Mouse (Mus musculus): ENCODE measurements at regions not wholly inside any gene's neighbourhood (a gene's known extent, or its start where the extent isn't known, plus 50 kb on each side); places are given as distances from the start of the nearest gene placed in this dataset.

GRCm38 (mm10) chr7:52915981-52916380 is 900.5 kb upstream of the 1700015G11Rik start:
- DNase-seq (ENCODE audit: low spot score in 2 of 2): no peak

- DNase-seq (ENCODE audit: low spot score in 2 of 2): no peak
Observed at GRCm38 (mm10) chr7:52911279-52911678, 895.8 kb upstream of the 1700015G11Rik start.

GRCm38 (mm10) chr7:52865755-52866154 is 850.2 kb upstream of the 1700015G11Rik start:
- no peak for DNase-seq (ENCODE audit: low spot score in 2 of 2)

- DNase-seq (ENCODE audit: low spot score in 2 of 2): peak in 1 of 2 experiments; percentile 2
Observed at GRCm38 (mm10) chr7:52822310-52822709, 806.8 kb upstream of the 1700015G11Rik start.

GRCm38 (mm10) chr7:52808178-52808577 is 792.6 kb upstream of the 1700015G11Rik start:
- DNase-seq (ENCODE audit: low spot score in 2 of 2): no peak

All from frontal cortex, postnatal 25 days (tissue).